Mouse (Mus musculus): ENCODE data around the gene Sirt2. TPM values are rescaled to one million over a fixed set of nuclear protein-coding genes. Genes with fewer than 3 reads are reported as not detected.
A peak's percentile ranks its signal among the peaks of the same experiment; 100 is the strongest.

Gene Sirt2
- polyA plus RNA-seq, 1 experiment: 96.2 TPM

DNA sequence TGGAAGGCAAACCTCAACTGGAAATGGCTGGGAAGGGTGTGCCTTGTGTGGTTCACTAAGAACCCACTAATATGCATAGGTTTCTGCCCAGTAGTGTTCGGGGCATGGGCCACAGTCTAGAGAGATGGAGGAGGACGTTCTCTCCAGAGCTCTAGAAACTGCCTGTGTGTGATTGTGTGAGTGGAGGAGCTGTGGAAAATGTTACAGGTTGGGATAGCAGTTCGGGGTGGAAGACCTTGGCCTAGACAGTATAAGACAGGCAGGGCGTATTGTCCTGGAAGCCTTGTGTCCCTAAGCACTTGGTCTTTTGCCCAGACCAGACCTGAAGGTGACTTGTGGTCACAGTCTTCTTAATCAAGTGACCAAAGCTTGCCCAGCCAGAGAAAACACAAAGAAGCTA is 45.9 kb downstream of the Sirt2 start:
- Histone ChIP-seq H3K4me1 (ENCODE audit: control insufficient read depth, insufficient read depth, insufficient read length, low read length) (peaks cover 24% of the 10 kb centered on the region), H3K4me3 (ENCODE audit: insufficient read depth, low read depth, low read length) (peak overlapping the region; percentile 75), H3K27ac (replicated peaks; ENCODE audit: low read depth, low read length) (peak overlapping the region; percentile 92)

DNA sequence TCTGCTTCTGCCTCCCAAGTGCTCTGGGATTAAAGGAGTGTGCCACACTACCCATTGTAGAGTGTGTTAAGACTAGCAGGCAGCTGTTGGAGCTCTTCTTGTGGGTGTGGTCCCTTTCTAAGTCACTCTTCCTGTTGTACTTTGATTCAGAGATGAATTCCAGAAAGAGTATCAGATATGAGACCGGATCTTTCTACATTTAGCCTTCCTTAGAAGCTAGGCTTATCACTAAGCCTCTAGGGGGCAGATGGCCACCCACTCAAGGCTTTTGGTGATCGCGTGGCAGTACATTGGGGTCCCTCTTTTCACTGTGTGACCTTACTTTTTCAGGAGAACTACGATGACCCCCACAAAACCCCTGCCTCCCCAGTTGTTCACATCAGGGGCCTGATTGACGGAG is 46.4 kb downstream of the Sirt2 start:
- Histone ChIP-seq H3K4me3 (ENCODE audit: insufficient read depth, low read depth, low read length) (peak overlapping the region; percentile 75), H3K4me1 (ENCODE audit: control insufficient read depth, insufficient read depth, insufficient read length, low read length) (peaks cover 24% of the 10 kb centered on the region), H3K27ac (replicated peaks; ENCODE audit: low read depth, low read length) (peak overlapping the region; percentile 92)

DNA sequence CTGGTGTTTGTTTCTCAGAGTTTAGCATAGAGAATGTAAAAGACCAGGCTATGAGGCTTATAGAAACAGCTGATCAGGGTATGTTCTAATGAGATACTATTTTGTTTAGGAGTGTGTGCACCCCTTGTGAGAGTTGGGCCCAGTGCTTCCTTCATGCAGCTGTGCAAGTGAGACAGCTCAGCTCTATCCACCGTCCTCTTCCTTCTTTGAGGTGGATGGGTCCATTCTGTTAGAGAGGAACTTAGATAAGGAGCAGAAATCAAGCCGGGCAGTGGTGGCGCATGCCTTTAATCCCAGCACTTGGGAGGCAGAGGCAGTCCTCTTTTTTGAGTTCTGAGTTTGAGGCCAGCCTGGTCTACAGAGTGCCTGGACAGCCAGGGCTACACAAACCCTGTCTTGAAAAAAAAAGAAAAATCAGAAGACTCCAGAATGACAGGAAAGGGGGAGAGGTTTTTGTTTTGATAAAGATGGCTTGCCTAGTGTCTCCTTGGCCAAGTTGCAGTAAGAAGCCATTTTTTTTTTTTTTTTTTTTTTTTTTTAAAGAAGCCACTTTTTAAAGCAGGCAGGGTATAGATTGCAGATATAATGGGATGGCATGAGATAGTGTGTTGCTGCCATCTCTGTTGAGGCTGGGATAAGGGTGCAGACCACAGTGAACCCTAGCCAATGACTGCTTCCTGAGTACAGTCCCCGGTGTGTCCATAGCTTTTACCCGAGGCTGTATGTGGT is 47.9 kb downstream of the Sirt2 start:
- Histone ChIP-seq H3K4me1 (ENCODE audit: control insufficient read depth, insufficient read depth, insufficient read length, low read length) (peaks cover 21% of the 10 kb centered on the region), H3K27ac (replicated peaks; ENCODE audit: low read depth, low read length) (peak overlapping the region; percentile 14; the same call in 1 of the 2 replicates), H3K4me3 (ENCODE audit: insufficient read depth, low read depth, low read length) (no peak overlapping the region)

DNA sequence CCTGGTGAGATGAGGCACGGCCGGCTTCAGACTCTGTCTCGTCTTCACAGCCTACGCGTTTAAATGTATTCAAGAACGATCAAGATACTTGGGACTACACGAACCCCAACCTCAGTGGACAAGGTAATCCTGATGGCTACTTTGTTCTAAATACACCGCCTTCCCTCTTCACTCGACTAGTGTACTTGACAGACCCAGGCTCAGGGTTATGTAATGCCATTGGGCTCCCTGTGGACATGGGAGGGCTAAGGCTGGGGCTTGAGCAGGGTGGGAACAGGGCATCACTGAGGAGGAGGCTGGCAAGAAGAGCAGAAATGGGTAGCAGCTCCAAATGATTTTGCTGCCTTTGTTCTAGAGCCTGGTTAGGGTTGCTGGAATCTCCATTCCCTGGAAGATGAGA is 48.7 kb downstream of the Sirt2 start:
- Histone ChIP-seq H3K27ac (replicated peaks; ENCODE audit: low read depth, low read length) (no peak overlapping the region; the same call in 1 of the 2 replicates), H3K4me3 (ENCODE audit: insufficient read depth, low read depth, low read length) (no peak overlapping the region), H3K4me1 (ENCODE audit: control insufficient read depth, insufficient read depth, insufficient read length, low read length) (peaks cover 26% of the 10 kb centered on the region)

DNA sequence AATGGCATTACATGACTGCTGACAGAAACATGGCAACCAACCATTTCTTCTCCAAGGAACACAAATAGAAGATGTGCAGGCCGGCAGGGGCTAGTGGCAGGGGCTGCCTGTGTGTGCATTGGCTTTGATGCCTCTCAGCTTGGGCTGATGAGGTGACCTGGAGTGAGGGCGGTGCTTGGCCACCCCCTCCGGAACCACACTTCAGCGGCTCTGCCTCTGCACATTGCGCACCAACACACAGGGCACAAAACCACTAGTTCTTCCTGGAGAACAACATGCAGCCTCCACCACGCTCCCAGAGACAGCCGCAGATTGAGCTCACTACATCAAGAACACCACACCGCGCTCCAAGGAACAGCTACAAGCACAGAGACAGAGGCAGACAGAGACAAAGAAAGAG is 49.7 kb downstream of the Sirt2 start:
- Histone ChIP-seq H3K4me3 (ENCODE audit: insufficient read depth, low read depth, low read length) (no peak overlapping the region), H3K4me1 (ENCODE audit: control insufficient read depth, insufficient read depth, insufficient read length, low read length) (peaks cover 34% of the 10 kb centered on the region), H3K27ac (replicated peaks; ENCODE audit: low read depth, low read length) (0 out of 2 replicates have a peak overlapping the region, but pooled peaks have one; percentile 2)

DNA sequence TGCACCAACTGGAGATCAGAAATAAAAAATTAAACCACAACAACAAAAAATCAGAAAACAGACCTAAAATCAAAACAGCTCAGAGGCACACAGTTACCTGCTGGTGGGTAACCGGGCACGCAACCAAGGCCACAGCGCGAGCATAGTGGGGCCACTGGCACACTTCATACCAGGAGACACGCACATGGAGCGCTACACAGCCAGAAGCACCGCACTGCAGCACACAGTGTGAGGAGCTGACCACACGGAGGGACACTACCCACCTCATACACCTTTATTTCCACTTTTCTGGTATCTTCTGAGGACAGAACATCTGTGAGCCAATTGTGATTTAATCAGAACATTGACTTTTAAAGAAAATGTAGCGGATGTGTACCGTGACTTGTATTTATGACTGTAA is 50.4 kb downstream of the Sirt2 start:
- Histone ChIP-seq H3K27ac (replicated peaks; ENCODE audit: low read depth, low read length) (no peak overlapping the region), H3K4me1 (ENCODE audit: control insufficient read depth, insufficient read depth, insufficient read length, low read length) (peaks cover 37% of the 10 kb centered on the region), H3K4me3 (ENCODE audit: insufficient read depth, low read depth, low read length) (no peak overlapping the region)

DNA sequence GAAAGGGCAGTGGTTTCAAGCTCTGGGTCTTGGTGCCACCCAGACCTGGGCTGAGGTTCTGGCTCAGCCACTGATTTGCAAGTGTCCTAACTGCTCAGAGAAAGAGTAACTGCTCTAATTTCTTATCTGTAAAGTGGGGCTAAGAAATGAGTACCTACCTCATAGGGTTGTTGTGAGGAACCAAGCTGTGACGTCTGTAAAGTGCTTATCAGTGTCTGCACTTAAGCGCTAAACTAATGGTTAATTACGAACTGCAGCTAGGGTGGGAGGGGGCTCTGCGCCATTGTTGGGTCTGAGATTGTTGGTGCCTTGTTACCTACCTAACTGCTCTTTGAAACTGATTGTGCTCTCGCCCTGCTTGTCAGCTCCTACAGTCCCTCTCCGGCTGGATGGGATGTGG is 51.0 kb downstream of the Sirt2 start:
- H3K27ac ChIP-seq (replicated peaks; ENCODE audit: low read depth, low read length): no peak overlapping the region
- peaks cover 34% of the 10 kb centered on the region for H3K4me1 ChIP-seq (ENCODE audit: control insufficient read depth, insufficient read depth, insufficient read length, low read length)
- H3K4me3 ChIP-seq (ENCODE audit: insufficient read depth, low read depth, low read length): no peak overlapping the region

DNA sequence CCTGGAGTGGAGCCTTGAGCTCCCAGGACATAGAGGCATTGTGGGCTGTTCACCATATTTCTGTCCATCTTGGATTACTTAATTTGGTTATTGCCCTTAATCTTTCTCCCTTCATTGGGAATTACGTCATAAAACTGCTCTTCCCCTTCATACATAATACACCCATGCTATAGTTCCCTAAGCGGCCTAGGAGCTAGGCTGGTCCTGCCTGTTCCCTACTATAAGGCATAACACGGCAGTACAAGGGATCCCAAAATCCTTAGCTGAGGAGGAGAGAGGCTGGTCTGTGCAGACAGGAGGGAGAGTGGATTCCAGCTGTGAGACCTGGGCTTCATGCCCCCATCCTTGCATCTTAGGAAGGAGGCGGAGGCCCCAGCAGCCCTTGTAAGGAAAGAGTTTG is 51.4 kb downstream of the Sirt2 start:
- Histone ChIP-seq H3K27ac (replicated peaks; ENCODE audit: low read depth, low read length) (no peak overlapping the region; the same call in 1 of the 2 replicates), H3K4me1 (ENCODE audit: control insufficient read depth, insufficient read depth, insufficient read length, low read length) (peaks cover 34% of the 10 kb centered on the region), H3K4me3 (ENCODE audit: insufficient read depth, low read depth, low read length) (no peak overlapping the region)

DNA sequence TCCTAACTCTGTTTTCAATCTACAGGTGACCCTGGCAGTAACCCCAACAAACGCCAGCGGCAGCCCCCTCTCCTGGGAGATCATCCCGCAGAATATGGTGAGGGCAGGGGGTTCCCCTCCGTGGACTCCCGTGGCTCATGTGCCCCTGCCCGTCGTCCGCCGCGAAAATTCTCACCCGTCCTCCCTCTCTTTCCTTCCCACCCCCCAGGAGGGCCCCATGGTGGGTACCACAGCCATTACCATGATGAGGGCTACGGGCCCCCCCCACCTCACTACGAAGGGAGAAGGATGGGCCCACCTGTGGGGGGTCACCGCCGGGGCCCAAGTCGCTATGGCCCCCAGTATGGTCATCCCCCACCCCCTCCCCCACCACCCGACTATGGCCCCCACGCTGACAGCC is 51.9 kb downstream of the Sirt2 start:
- Histone ChIP-seq H3K27ac (replicated peaks; ENCODE audit: low read depth, low read length) (no peak overlapping the region; the same call in 1 of the 2 replicates), H3K4me3 (ENCODE audit: insufficient read depth, low read depth, low read length) (no peak overlapping the region), H3K4me1 (ENCODE audit: control insufficient read depth, insufficient read depth, insufficient read length, low read length) (peaks cover 33% of the 10 kb centered on the region)

DNA sequence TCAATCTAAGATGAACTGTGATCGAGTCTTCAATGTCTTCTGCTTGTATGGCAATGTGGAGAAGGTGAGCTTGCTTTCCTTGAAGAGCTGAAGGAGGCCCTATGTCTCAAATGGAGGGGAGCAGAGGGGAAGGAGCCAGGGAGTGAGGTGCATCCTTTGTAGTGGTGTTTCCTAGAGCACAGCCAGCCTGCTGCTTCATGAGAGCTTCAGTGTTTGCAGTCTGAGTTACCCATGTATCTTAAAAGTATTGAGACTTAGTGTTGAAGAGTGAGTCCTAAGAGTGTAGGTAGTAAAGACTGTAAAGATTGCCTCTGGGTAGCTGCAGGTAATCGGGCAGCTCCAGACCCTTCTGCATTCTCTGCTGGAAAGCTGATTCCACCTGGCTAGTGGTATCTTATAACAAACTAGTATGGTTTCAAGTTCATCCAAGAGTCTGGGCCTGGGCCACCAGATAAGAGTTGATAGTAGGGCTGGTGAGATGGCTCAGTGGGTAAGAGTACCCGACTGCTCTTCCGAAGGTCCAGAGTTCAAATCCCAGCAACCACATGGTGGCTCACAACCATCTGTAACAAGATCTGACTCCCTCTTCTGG is 52.4 kb downstream of the Sirt2 start:
- Histone ChIP-seq H3K27ac (replicated peaks; ENCODE audit: low read depth, low read length) (peak overlapping the region; percentile 17; the same call in 1 of the 2 replicates), H3K4me1 (ENCODE audit: control insufficient read depth, insufficient read depth, insufficient read length, low read length) (peaks cover 30% of the 10 kb centered on the region), H3K4me3 (ENCODE audit: insufficient read depth, low read depth, low read length) (no peak overlapping the region)

DNA sequence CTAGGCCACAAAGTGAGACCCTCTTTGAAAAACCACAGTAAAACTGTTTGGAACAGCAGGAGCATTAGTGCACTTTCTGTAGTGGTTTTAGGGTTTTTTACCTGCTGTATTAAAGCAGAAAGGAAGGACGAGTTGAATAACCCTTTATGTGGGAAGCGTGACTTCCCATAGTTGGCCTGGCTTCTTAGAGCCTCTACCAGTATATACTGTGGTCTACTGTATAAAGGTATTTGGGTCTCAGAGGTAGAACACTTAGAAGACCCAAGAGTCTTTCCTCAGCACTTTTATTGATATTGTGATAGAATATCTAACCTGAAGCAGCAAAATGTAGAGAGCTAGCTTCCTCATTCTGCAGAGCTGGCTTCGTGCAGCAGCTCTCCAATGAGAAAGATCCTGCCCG is 53.0 kb downstream of the Sirt2 start:
- Histone ChIP-seq H3K4me1 (ENCODE audit: control insufficient read depth, insufficient read depth, insufficient read length, low read length) (peaks cover 30% of the 10 kb centered on the region), H3K4me3 (ENCODE audit: insufficient read depth, low read depth, low read length) (no peak overlapping the region), H3K27ac (replicated peaks; ENCODE audit: low read depth, low read length) (peak overlapping the region; percentile 58)

DNA sequence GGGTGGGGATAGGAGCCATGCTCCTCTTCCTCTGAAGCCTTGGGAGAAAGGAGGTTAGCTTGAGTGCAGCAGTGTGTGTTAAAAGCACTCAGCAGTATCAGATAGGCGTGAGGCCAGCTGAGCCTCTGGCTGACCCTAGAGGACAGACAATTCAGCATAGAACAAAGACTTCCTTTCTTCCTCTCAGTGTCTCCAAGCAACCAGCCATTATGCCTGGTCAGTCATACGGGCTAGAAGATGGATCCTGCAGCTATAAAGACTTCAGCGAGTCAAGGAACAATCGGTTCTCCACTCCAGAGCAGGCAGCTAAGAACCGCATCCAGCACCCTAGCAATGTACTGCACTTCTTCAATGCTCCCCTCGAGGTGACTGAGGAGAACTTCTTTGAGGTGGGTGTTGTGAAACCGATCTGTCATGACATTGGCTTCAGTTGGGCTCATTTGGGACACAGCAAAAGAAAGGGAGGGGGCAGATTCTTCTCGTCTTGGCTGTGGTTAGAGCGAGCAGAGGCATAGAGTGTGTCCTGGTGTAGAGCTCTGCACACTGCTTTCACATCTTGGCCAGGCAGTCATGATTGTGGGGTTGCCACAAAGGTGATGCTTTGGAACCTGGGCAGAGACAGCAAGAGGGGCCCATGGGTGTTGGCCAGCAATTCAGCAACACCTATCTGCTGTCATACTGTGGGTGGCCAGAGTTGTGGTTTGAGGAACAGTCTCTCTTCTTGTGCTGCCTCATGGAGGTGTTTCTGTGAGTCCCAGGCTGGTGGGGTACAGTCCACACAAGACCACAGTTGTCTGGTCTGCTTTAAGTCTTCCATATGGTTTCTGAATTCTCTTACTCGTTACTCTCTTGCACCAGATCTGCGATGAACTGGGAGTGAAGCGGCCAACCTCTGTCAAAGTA is 54.1 kb downstream of the Sirt2 start:
- H3K4me3 ChIP-seq (ENCODE audit: insufficient read depth, low read depth, low read length): no peak overlapping the region
- H3K4me1 ChIP-seq (ENCODE audit: control insufficient read depth, insufficient read depth, insufficient read length, low read length): peaks cover 26% of the 10 kb centered on the region
- H3K27ac ChIP-seq (replicated peaks; ENCODE audit: low read depth, low read length): peak overlapping the region; percentile 58

DNA sequence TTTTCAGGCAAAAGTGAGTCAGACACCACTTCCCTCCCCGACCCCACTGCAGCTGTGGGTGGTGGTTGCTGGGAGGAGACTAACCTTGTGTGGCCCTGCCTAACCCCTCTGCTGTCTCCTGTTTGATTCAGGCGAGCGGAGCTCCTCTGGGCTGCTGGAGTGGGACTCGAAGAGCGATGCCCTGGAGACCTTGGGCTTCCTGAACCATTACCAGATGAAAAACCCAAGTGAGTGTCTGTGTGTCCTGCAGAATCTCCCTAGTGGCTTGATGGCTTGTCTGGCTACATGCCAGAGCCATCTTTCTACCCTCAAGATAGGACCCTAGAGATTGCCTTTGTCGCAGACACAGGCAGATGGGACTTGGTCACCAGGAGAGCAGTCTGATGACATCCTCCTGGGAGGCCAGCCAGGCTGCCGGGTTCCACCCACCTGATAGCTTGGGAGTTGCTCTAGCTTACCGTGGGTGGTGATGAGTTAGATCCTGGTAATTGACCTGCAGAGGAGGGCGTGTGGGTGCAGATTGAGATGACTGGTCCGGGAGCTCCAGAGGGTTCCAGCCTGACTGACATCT is 54.8 kb downstream of the Sirt2 start:
- peaks cover 26% of the 10 kb centered on the region for H3K4me1 ChIP-seq (ENCODE audit: control insufficient read depth, insufficient read depth, insufficient read length, low read length)
- H3K27ac ChIP-seq (replicated peaks; ENCODE audit: low read depth, low read length): peak overlapping the region; percentile 58
- H3K4me3 ChIP-seq (ENCODE audit: insufficient read depth, low read depth, low read length): no peak overlapping the region

DNA sequence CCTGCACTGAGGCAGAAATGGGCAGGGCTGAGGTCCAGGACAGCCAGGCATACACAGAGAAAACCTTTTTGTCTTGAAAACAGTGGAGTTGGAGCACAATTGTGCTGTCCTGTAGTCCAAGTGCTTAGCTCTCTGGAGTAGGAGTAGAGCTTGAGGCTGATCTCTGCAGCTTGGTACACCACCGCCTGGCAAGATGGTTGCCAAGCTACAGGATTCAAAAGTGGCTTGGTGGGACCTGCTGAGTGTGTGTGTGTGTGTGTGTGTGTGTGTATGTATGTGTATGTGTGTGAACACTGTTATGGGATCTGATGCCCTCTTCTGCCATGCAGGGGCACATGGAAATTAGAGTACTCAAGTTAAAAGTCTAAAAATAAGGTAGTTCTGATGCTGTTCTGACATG is 56.0 kb downstream of the Sirt2 start:
- H3K27ac ChIP-seq (replicated peaks; ENCODE audit: low read depth, low read length): peak overlapping the region; percentile 17; the same call in 1 of the 2 replicates
- no peak overlapping the region for H3K4me3 ChIP-seq (ENCODE audit: insufficient read depth, low read depth, low read length)
- peaks cover 24% of the 10 kb centered on the region for H3K4me1 ChIP-seq (ENCODE audit: control insufficient read depth, insufficient read depth, insufficient read length, low read length)
